Mouse (Mus musculus): ENCODE measurements around the gene Selplg.

DNA sequence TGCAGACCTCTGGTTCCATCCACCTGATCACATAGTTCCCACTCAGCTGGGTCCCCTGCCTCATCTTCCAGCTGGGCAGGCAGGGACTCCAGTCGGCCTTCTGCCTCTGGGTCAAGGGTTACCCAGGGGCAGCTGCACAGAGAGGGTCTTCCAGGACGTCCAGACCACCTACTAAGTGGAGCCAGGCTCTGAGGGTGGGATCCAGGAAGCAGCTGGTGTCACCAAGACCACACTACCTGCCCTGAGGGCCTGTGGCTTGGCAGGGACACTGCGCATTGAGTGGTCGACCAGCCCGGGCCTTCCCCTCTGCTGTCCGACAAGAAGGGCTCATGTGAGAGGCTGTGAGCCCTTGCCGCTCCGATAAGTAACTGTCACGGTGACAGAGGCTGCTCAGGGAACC is 24.7 kb downstream of the Selplg start:
- no peak for TF ChIP-seq CTCF (IDR thresholded peaks at IDR 0.05; ENCODE audit: low read depth)
- no peak for TF ChIP-seq EP300 (optimal IDR thresholded peaks at IDR 0.05)
